Mouse (Mus musculus) erythroblast, embryonic 14.5 days (primary cell): Measurements from ENCODE around the gene Zfp518a. TPM values are rescaled to one million over a fixed set of nuclear protein-coding genes. Genes with fewer than 3 reads are reported as not detected.

ENCODE experiments used
- H3K27me3 ChIP-seq: 2 replicates; pipeline ENCODE4 v1.6.1; 2012; ENCODE audit warnings: inconsistent platforms; ENCODE audit not compliant: control insufficient read depth
- H3K36me3 ChIP-seq: 2 replicates; pipeline ENCODE4 v1.6.1; 2012; ENCODE audit warnings: mild to moderate bottlenecking, inconsistent platforms; ENCODE audit not compliant: control insufficient read depth
- H3K4me1 ChIP-seq: 2 replicates; pipeline ENCODE4 v1.6.1; 2012; ENCODE audit warnings: inconsistent platforms; ENCODE audit not compliant: control insufficient read depth
- H3K4me3 ChIP-seq: replicated peaks from 2 replicates; pipeline ENCODE3; 2012; ENCODE audit warnings: moderate library complexity, mild to moderate bottlenecking, inconsistent platforms
- H3K9me3 ChIP-seq: 2 replicates; pipeline ENCODE4 v1.6.1; 2012; ENCODE audit warnings: low read length, inconsistent platforms, mixed read lengths; ENCODE audit not compliant: control insufficient read depth
- GATA1 ChIP-seq: IDR thresholded peaks from 2 replicates; pipeline ENCODE4 v1.6.1; 2012; ENCODE audit warnings: low read length, inconsistent platforms, mixed read lengths
- TAL1 ChIP-seq: IDR thresholded peaks from 3 replicates; pipeline ENCODE4 v1.6.1; 2012; ENCODE audit warnings: low read length, inconsistent platforms, mixed read lengths
- polyA plus RNA-seq: library from polyadenylated mRNA; stranded (reverse); fragments of >175 nt; gene quantifications from 2 replicates; pipeline ENCODE4 v1.2.3, GENCODE M21; 2012

The Zfp518a gene
- polyA plus RNA-seq, result 0.02 TPM in 1 of 2 replicates, not detected in the other

- H3K4me1 ChIP-seq, result peaks cover 15% of the 10 kb centered on the region
- H3K4me3 ChIP-seq, result peak within 1 kb of the TSS; percentile 87
- H3K36me3 ChIP-seq, result no peaks in the 10 kb centered on the region
- peaks cover 4% of the 10 kb centered on the region for H3K9me3 ChIP-seq
- peaks cover 39% of the 10 kb centered on the region for H3K27me3 ChIP-seq
- no peak for TF ChIP-seq GATA1
- TF ChIP-seq TAL1, result no peak
Observed at GRCm38 (mm10) chr19:40894519-40895392, at the start of gene Zfp518a. Gene Zfp518a, plus strand, starts transcription at chr19:40894705.

- peaks cover 71% of the 10 kb centered on the region for H3K36me3 ChIP-seq
- H3K4me3 ChIP-seq, result no peak overlapping the region
- H3K4me1 ChIP-seq, result no peaks in the 10 kb centered on the region
- H3K9me3 ChIP-seq, result no peaks in the 10 kb centered on the region
- TF ChIP-seq TAL1, result no peak
- TF ChIP-seq GATA1, result no peak
- no peaks in the 10 kb centered on the region for H3K27me3 ChIP-seq
Observed at GRCm38 (mm10) chr19:40844731-40845130, 49.8 kb upstream of the Zfp518a start.

GRCm38 (mm10) chr19:40849391-40849790 lies 45.1 kb upstream of the Zfp518a start:
- Histone ChIP-seq H3K27me3 (peaks cover 2% of the 10 kb centered on the region; the same call in 1 of the 2 replicates), H3K9me3 (no peaks in the 10 kb centered on the region), H3K36me3 (peaks cover 42% of the 10 kb centered on the region), H3K4me1 (no peaks in the 10 kb centered on the region; the same call in 1 of the 2 replicates), H3K4me3 (no peak overlapping the region)
- no peak for TF ChIP-seq TAL1

GRCm38 (mm10) chr19:40859555-40859954 lies 35.0 kb upstream of the Zfp518a start:
- H3K27me3 ChIP-seq, result peaks cover 18% of the 10 kb centered on the region
- H3K4me3 ChIP-seq, result no peak overlapping the region
- no peaks in the 10 kb centered on the region for H3K36me3 ChIP-seq
- peaks cover 2% of the 10 kb centered on the region; the same call in 1 of the 2 replicates for H3K4me1 ChIP-seq
- TF ChIP-seq TAL1, result no peak
- TF ChIP-seq GATA1, result no peak
- no peaks in the 10 kb centered on the region for H3K9me3 ChIP-seq

GRCm38 (mm10) chr19:40868284-40868683 lies 26.2 kb upstream of the Zfp518a start:
- no peak for TF ChIP-seq TAL1
- TF ChIP-seq GATA1, result no peak
- peaks cover 49% of the 10 kb centered on the region for H3K27me3 ChIP-seq

GRCm38 (mm10) chr19:40869425-40870105 lies 24.9 kb upstream of the Zfp518a start:
- H3K36me3 ChIP-seq, result no peaks in the 10 kb centered on the region
- H3K4me3 ChIP-seq, result no peak overlapping the region
- peaks cover 9% of the 10 kb centered on the region for H3K4me1 ChIP-seq
- peaks cover 11% of the 10 kb centered on the region; the same call in 1 of the 2 replicates for H3K9me3 ChIP-seq
- peaks cover 51% of the 10 kb centered on the region for H3K27me3 ChIP-seq
- TF ChIP-seq GATA1, result no peak
- no peak for TF ChIP-seq TAL1

More at GRCm38 (mm10) chr19:40868284-40868683, 26.2 kb upstream of the Zfp518a start:
- H3K4me1 ChIP-seq, result peaks cover 6% of the 10 kb centered on the region
- H3K36me3 ChIP-seq, result no peaks in the 10 kb centered on the region
- H3K9me3 ChIP-seq, result peaks cover 5% of the 10 kb centered on the region; the same call in 1 of the 2 replicates
- H3K4me3 ChIP-seq, result no peak overlapping the region

GRCm38 (mm10) chr19:40872955-40873665 lies 21.4 kb upstream of the Zfp518a start:
- H3K4me3 ChIP-seq, result peak overlapping the region; percentile 67
- H3K27me3 ChIP-seq, result peaks cover 51% of the 10 kb centered on the region
- TF ChIP-seq GATA1, result no peak
- TF ChIP-seq TAL1, result no peak
- H3K36me3 ChIP-seq, result no peaks in the 10 kb centered on the region
- H3K9me3 ChIP-seq, result peaks cover 12% of the 10 kb centered on the region; the same call in 1 of the 2 replicates
- peaks cover 9% of the 10 kb centered on the region for H3K4me1 ChIP-seq

- H3K4me1 ChIP-seq, result no peaks in the 10 kb centered on the region
- no peak overlapping the region for H3K4me3 ChIP-seq
- H3K27me3 ChIP-seq, result peaks cover 69% of the 10 kb centered on the region
- H3K36me3 ChIP-seq, result no peaks in the 10 kb centered on the region
- no peak for TF ChIP-seq TAL1
- TF ChIP-seq GATA1, result no peak
- no peaks in the 10 kb centered on the region for H3K9me3 ChIP-seq
Observed at GRCm38 (mm10) chr19:40881700-40882099, 12.8 kb upstream of the Zfp518a start.

GRCm38 (mm10) chr19:40888887-40889286 lies 5.6 kb upstream of the Zfp518a start:
- Histone ChIP-seq H3K27me3 (peaks cover 80% of the 10 kb centered on the region), H3K36me3 (no peaks in the 10 kb centered on the region)

More at GRCm38 (mm10) chr19:40888887-40889286, 5.6 kb upstream of the Zfp518a start:
- peaks cover under 1% of the 10 kb centered on the region for H3K9me3 ChIP-seq
- peaks cover under 1% of the 10 kb centered on the region for H3K4me1 ChIP-seq
- no peak overlapping the region for H3K4me3 ChIP-seq
- TF ChIP-seq TAL1 (no peak), GATA1 (no peak)
